Mouse (Mus musculus) ovary, adult 2 months (tissue): ENCODE results near the gene Atp6v0a1. TPM values are rescaled to one million over a fixed set of nuclear protein-coding genes. Genes with fewer than 3 reads are reported as not detected.

Experiments
- polyA plus RNA-seq: library from polyadenylated mRNA; depleted of rRNA; stranded (reverse); fragments of >200 nt; gene quantifications from 2 replicates; pipeline ENCODE4 v1.2.3, GENCODE M21; 2012; rRNA removed

Gene Atp6v0a1
- polyA plus RNA-seq, result 61.8 and 84.5 TPM in 2 replicates

DNA sequence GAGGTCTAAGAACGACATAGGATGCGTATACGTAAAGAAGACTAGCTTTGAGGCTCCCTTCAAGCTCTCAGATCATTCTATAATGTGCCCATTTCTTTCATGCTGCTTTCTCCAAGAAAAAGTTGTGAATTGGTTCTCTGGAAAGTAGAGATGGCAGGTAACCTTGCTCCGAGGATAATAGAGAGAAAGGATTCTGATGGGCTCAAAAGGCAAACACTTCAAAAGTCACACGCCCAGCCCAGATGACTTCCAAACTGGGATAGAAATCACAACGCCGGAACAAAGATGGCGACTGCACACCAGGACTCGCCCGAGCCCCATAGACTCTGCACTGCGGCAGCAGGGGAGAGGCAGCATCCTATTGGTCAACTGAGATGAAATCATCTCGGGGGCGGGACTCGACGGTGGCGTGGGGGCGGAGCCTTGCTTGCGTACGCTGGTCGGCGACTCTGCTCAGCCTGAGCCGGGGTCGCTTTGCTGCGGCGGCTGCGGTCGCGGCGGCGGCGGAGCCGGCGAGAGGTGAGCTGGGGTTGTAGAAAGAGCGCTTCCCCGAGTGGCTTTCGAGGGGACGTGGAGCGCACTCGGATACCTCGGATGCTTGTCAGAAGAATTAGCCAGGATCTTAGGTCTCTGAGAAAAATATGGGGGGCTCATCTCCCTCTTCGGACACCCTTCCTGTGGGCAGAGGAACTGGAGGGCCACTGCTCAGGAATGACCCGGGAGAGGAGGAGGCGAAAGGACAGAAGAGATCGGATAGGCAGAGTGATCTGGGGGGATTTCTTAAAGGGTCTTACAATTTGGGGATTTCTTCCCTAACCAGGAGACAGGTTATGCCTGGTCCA is at the start of gene Atp6v0a1:
Atp6v0a1 (plus strand) TSS at position 407 of the 842 bp plus-strand sequence.

DNA sequence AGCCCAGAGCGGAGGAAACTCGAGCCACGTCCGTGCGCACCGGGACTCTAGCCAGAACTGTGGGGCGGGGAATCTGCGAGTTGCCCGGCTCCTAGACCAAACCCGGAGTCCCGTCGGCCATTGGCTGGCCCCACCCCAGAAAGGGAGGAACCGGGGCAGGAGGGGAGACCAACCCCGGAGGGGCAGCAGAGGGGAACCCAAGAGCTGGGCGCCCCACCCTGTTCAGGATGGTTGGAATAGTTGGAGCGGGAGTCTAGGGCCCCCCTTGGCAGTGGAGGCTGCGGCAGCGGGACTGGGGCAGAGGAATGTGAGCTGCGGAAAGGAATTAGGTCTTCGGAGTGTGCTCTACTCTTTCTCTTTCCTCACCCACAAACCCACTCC is 38.7 kb upstream of the Atp6v0a1 start, which contains the start of gene Cavin1:
Cavin1 (minus strand) TSS at position 331 of the 381 bp plus-strand sequence.

GRCm38 (mm10) chr11:101069391-101070188 is 60.3 kb downstream of the Atp6v0a1 start, which contains the start of gene Naglu:
Naglu (plus strand) TSS chr11:101070012.

GRCm38 (mm10) chr11:101078121-101078520 is 68.9 kb downstream of the Atp6v0a1 start, which contains the start of gene Hsd17b1:
Hsd17b1 (plus strand) TSS chr11:101078411.

DNA sequence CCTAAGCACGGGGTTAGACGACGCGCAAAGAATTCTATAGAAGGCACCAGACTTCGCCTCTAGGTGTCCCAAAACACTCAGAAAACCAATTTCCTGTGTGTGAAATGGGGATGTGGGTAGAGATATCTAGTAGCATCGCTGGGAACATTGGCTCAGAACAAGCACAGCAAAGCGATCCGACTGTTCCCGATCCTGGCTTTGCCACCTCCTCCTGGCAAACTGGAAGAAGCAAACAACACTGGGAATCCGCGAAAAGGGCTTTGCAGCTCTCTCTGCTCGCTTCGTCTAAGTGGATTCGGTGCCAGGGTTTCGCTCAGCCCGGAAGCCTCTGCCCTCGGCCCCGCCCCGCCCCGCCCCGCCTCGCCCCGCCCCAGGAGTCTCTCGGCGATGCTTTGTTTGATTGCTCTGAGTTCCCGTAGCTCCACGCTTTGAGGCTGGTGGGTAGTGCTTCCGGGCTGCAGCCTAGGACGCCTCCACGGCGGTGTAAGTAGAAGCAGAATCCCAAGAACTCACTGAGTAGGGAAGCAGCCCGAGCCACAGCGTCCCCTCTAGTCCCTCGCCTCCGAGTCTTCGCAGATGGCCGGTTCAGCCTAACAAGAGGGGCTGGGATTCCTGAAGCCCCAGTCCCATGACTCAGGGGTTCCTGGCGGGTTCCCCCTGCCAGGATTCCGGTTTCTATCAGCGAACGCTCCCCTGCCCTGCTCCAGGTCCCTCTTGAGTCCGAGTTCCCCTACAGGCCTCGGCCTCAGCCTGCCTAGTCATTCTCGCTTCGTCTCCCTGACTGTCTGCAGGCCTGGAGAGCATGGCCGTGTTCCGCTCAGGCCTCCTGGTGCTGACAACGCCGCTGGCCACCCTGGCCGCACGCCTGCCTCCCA is 73.2 kb downstream of the Atp6v0a1 start, which contains the start of gene Coasy:
Coasy (plus strand) TSS at position 358 of the 875 bp plus-strand sequence.

GRCm38 (mm10) chr11:101086756-101087681 is 77.8 kb downstream of the Atp6v0a1 start, which contains the start of gene Mlx:
Mlx (plus strand) TSS chr11:101087277.

GRCm38 (mm10) chr11:101095314-101096024 is 86.2 kb downstream of the Atp6v0a1 start, which contains the start of gene Psmc3ip:
Psmc3ip (minus strand) TSS chr11:101095436.

Other genes starting within 250 kb of the Atp6v0a1 start
- gene Kcnh4, start 249.5 kb upstream of the Atp6v0a1 start, polyA plus RNA-seq, result 0.28 and 0.75 TPM in 2 replicates
- 0.34 TPM in 1 of 2 replicates, not detected in the other for gene Hcrt, start 246.5 kb upstream of the Atp6v0a1 start, polyA plus RNA-seq
- 15.8 and 19.6 TPM in 2 replicates for gene Ghdc, start 238.5 kb upstream of the Atp6v0a1 start, polyA plus RNA-seq
- gene Stat5b, start 158.7 kb upstream of the Atp6v0a1 start, polyA plus RNA-seq, result 58.2 and 62.1 TPM in 2 replicates
- 65.0 and 74.5 TPM in 2 replicates for gene Stat5a, start 150.1 kb upstream of the Atp6v0a1 start, polyA plus RNA-seq
- 120 and 122 TPM in 2 replicates for gene Stat3, start 69.9 kb upstream of the Atp6v0a1 start, polyA plus RNA-seq
- gene Cavin1, start 38.6 kb upstream of the Atp6v0a1 start, polyA plus RNA-seq, result 263 and 307 TPM in 2 replicates
- 124 and 125 TPM in 2 replicates for gene Naglu, start 60.6 kb downstream of the Atp6v0a1 start, polyA plus RNA-seq
- gene Hsd17b1, start 69.0 kb downstream of the Atp6v0a1 start, polyA plus RNA-seq, result 267 and 378 TPM in 2 replicates
- gene Coasy, start 73.1 kb downstream of the Atp6v0a1 start, polyA plus RNA-seq, result 122 and 140 TPM in 2 replicates
- 23.9 and 36.2 TPM in 2 replicates for gene Mlx, start 77.8 kb downstream of the Atp6v0a1 start, polyA plus RNA-seq
- 1.7 and 2.1 TPM in 2 replicates for gene Psmc3ip, start 86.0 kb downstream of the Atp6v0a1 start, polyA plus RNA-seq
- gene Retreg3, start 110.4 kb downstream of the Atp6v0a1 start, polyA plus RNA-seq, result 59.4 and 75.1 TPM in 2 replicates
- 11.5 and 16.8 TPM in 2 replicates for gene Tubg1, start 110.5 kb downstream of the Atp6v0a1 start, polyA plus RNA-seq
- gene Tubg2, start 146.5 kb downstream of the Atp6v0a1 start, polyA plus RNA-seq, result 8.2 and 11.3 TPM in 2 replicates
- gene Cntnap1, start 161.1 kb downstream of the Atp6v0a1 start, polyA plus RNA-seq, result 12.6 and 13.4 TPM in 2 replicates
- 89.1 and 109 TPM in 2 replicates for gene Plekhh3, start 161.9 kb downstream of the Atp6v0a1 start, polyA plus RNA-seq
- 0.78 and 0.87 TPM in 2 replicates for gene Ccr10, start 166.0 kb downstream of the Atp6v0a1 start, polyA plus RNA-seq
- gene Ezh1, start 217.0 kb downstream of the Atp6v0a1 start, polyA plus RNA-seq, result 33.7 and 37.5 TPM in 2 replicates
- 128 and 138 TPM in 2 replicates for gene Ramp2, start 236.6 kb downstream of the Atp6v0a1 start, polyA plus RNA-seq
- 49.4 and 63.9 TPM in 2 replicates for gene Vps25, start 244.3 kb downstream of the Atp6v0a1 start, polyA plus RNA-seq